Mouse (Mus musculus): Measurements from ENCODE around the gene Aadacl4. TPM values are rescaled to one million over a fixed set of nuclear protein-coding genes. Genes with fewer than 3 reads are reported as not detected.

Gene Aadacl4
- not detected for polyA plus RNA-seq (2014; fragmentation: Illumina TruSeq; extraction: RNeasy Lipid Tissue Mini Kit (QIAGEN cat#74804); ENCODE audit: low read depth, low replicate concordance)

DNA sequence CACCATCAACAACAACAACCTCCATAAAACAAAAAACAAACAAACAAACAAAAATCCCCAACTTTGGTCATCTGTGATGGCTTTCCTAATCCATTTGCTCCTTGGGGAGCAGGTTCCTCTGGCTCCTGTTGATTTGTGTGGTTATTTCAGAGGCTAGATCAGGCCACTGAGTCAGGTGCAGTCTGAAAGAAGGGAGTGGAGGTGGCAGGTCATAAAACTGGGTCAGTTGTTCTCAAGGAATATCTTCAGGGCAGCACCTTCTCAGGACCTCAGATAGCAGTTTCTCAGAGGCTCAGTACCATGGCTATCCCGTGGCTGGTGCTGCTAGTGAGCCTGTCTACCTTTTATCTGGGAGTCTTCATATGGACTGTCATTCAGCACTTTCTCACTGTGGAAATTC is at the start of gene Aadacl4:
Aadacl4 (plus strand) TSS at position 301 of the 400 bp plus-strand sequence.

DNA sequence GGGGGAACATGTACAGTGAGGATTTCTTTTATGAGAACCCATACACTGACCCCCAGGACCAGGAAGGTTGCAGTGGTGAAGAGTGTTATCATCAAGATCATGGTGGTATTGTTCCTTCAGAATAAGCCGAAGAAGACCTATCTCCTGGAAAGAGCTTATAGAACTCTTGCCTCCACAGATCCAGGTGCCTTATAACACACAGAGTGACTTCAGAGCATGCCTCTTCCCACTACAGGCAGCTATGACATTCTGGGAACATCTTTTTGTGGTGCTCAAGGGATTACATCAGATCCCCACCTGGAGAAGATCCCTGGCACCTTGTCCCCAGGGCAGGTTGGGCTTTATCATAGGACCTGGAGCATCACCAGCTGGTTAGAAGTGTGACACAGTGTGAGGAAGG is 48.5 kb upstream of the Aadacl4 start, which contains the start of gene Gm13124:
Gm13124 (minus strand) TSS at position 101 of the 400 bp plus-strand sequence.

Other genes starting within 250 kb of the Aadacl4 start
- not detected for gene Pramef20, start 235.8 kb upstream of the Aadacl4 start, polyA plus RNA-seq (2014; fragmentation: Illumina TruSeq; extraction: RNeasy Lipid Tissue Mini Kit (QIAGEN cat#74804); ENCODE audit: low read depth, low replicate concordance)
- not detected for gene Pramef12, start 205.2 kb upstream of the Aadacl4 start, polyA plus RNA-seq (2014; fragmentation: Illumina TruSeq; extraction: RNeasy Lipid Tissue Mini Kit (QIAGEN cat#74804); ENCODE audit: low read depth, low replicate concordance)
- gene 1700012P22Rik, start 174.9 kb upstream of the Aadacl4 start, polyA plus RNA-seq (2014; fragmentation: Illumina TruSeq; extraction: RNeasy Lipid Tissue Mini Kit (QIAGEN cat#74804); ENCODE audit: low read depth, low replicate concordance) = not detected
- not detected for gene Gm9944, start 160.4 kb upstream of the Aadacl4 start, polyA plus RNA-seq (2014; fragmentation: Illumina TruSeq; extraction: RNeasy Lipid Tissue Mini Kit (QIAGEN cat#74804); ENCODE audit: low read depth, low replicate concordance)
- gene Aadacl3, start 150.0 kb upstream of the Aadacl4 start, polyA plus RNA-seq (2014; fragmentation: Illumina TruSeq; extraction: RNeasy Lipid Tissue Mini Kit (QIAGEN cat#74804); ENCODE audit: low read depth, low replicate concordance) = not detected
- not detected for gene 9430007A20Rik, start 93.9 kb upstream of the Aadacl4 start, polyA plus RNA-seq (2014; fragmentation: Illumina TruSeq; extraction: RNeasy Lipid Tissue Mini Kit (QIAGEN cat#74804); ENCODE audit: low read depth, low replicate concordance)
- not detected for gene Gm13124, start 48.6 kb upstream of the Aadacl4 start, polyA plus RNA-seq (2014; fragmentation: Illumina TruSeq; extraction: RNeasy Lipid Tissue Mini Kit (QIAGEN cat#74804); ENCODE audit: low read depth, low replicate concordance)
- gene Gm436, start 72.7 kb downstream of the Aadacl4 start, polyA plus RNA-seq (2014; fragmentation: Illumina TruSeq; extraction: RNeasy Lipid Tissue Mini Kit (QIAGEN cat#74804); ENCODE audit: low read depth, low replicate concordance) = not detected
- gene Gm13178, start 107.7 kb downstream of the Aadacl4 start, polyA plus RNA-seq (2014; fragmentation: Illumina TruSeq; extraction: RNeasy Lipid Tissue Mini Kit (QIAGEN cat#74804); ENCODE audit: low read depth, low replicate concordance) = not detected
- not detected for gene Gm438, start 172.9 kb downstream of the Aadacl4 start, polyA plus RNA-seq (2014; fragmentation: Illumina TruSeq; extraction: RNeasy Lipid Tissue Mini Kit (QIAGEN cat#74804); ENCODE audit: low read depth, low replicate concordance)

Data from adrenal gland, adult 10 weeks (tissue).